Mouse (Mus musculus) ES-E14 (cell line): ENCODE results near the gene Lce1a1. TPM values are rescaled to one million over a fixed set of nuclear protein-coding genes. Genes with fewer than 3 reads are reported as not detected.

ENCODE experiments used
- DNase-seq: peaks from one replicate; pipeline ENCODE4 v3.0.0-alpha.2; 2013; ENCODE audit warnings: low read depth, low spot score
- H3K27ac ChIP-seq: 2 replicates; pipeline ENCODE4 v1.5.1; 2012; ENCODE audit warnings: low read depth, mild to moderate bottlenecking, low read length, moderate library complexity, mixed read lengths; ENCODE audit not compliant: poor library complexity, insufficient read depth, severe bottlenecking
- H3K36me3 ChIP-seq: 2 replicates; pipeline ENCODE4 v1.6.1; 2012; ENCODE audit warnings: mild to moderate bottlenecking, low read length, moderate library complexity, mixed read lengths; ENCODE audit not compliant: control insufficient read depth, poor library complexity, insufficient read depth, severe bottlenecking
- H3K4me1 ChIP-seq, 2 experiments: fragments of 150-350 bp in 1 of 2; sonication (generic) in 1 of 2; 2 replicates each; pipeline ENCODE4 v1.6.1; 2012; ENCODE audit warnings: low read length in 2 of 2, mild to moderate bottlenecking in 1 of 2, mixed read lengths in 1 of 2; ENCODE audit not compliant: control insufficient read depth in 2 of 2, insufficient read depth in 2 of 2, poor library complexity in 1 of 2
- H3K4me3 ChIP-seq, 2 experiments: fragments of 150-350 bp in 1 of 2; sonication (generic) in 1 of 2; 2 replicates each; pipeline ENCODE4 v1.5.1; 2012; ENCODE audit warnings: low read length in 2 of 2, low read depth in 1 of 2, mild to moderate bottlenecking in 1 of 2, mixed read lengths in 1 of 2; ENCODE audit not compliant: insufficient read depth in 1 of 2, poor library complexity in 1 of 2, severe bottlenecking in 1 of 2
- H3K9ac ChIP-seq: 2 replicates; pipeline ENCODE4 v1.6.1; 2012; ENCODE audit warnings: low read depth, mild to moderate bottlenecking, low read length, mixed read lengths; ENCODE audit not compliant: poor library complexity, insufficient read depth, severe bottlenecking
- H3K9me3 ChIP-seq: fragments of 150-350 bp; sonication (generic); 2 replicates; pipeline ENCODE4 v1.6.1; 2012; ENCODE audit warnings: low read depth, mild to moderate bottlenecking, low read length; ENCODE audit not compliant: control insufficient read depth, insufficient read depth
- CHD2 ChIP-seq: IDR thresholded peaks from 2 replicates; pipeline ENCODE4 v1.6.1; 2014; ENCODE audit warnings: mild to moderate bottlenecking, low read depth, low read length, inconsistent platforms
- HCFC1 ChIP-seq: IDR thresholded peaks from 2 replicates; pipeline ENCODE4 v1.6.1; 2012; ENCODE audit warnings: low read length, inconsistent platforms, borderline replicate concordance; ENCODE audit not compliant: insufficient read depth
- MAFK ChIP-seq: IDR thresholded peaks from 2 replicates; pipeline ENCODE4 v1.6.1; 2014; ENCODE audit warnings: mild to moderate bottlenecking, low read depth, low read length, inconsistent platforms; ENCODE audit not compliant: insufficient read depth
- ZC3H11A ChIP-seq: IDR thresholded peaks from 2 replicates; pipeline ENCODE4 v1.6.1; 2012; ENCODE audit warnings: low read depth, mild to moderate bottlenecking, inconsistent platforms, low read length, borderline replicate concordance
- ZNF384 ChIP-seq: IDR thresholded peaks from 2 replicates; pipeline ENCODE4 v1.6.1; 2012; ENCODE audit warnings: low read depth, low read length, inconsistent platforms
- in situ Hi-C, 2 experiments: fragments of 600-800 bp; cut with MboI; formaldehyde crosslinking; loops; one replicate each; pipeline ENCODE4 v1.15.1; 2025; ENCODE audit warnings: low sequenced_read_pairs in 2 of 2, inconsistent platforms in 1 of 2; ENCODE audit not compliant: unreplicated experiment in 2 of 2
- total RNA-seq: library from RNA; depleted of rRNA; stranded (reverse); fragments of 300-350 nt; gene quantifications from 2 replicates; pipeline ENCODE4 v1.2.3, GENCODE M21; 2012

Gene Lce1a1
- total RNA-seq, 1 experiment, result not detected

DNA sequence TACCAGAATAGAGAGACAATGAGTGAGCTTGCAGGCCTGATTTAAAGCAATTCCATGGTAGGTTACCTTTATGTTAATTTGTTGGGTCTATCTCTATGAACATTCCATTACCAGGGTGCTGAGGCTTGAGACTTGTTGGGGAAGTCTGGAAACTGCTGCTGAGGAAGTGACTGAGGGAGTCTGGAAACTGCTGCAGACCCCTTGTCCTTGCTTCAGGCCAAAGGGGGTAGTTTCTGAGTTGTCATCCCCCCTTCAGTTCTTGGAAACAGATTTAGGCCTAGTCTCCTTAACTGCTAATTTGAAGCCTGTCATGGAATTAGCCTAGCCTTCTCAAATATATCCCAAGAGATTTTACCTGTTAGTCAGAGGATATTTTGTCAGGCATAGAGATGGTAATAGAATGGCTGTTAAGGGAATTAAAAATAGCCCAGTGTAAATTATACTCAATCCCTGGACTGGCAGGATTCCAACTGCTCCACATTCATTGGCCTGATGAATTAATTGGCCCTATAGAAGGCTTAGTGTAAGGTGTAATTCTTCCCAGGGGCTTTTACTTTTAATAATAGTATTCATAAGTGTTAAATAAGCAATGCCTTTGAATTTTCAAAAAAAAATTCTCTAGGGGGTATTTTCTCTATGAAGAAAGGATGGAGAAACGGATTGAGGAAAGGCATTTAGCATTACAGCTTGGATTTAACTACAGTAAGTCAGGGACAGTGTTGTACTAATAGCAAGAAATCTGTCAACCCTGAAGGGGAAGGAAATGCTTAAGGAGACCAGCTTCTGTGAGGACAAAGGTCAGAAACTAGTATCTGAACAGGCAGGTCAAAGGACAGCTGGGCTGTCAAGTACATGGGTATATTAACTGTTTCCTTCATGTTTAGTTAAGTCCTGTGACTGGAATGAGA, 10.1 kb downstream of the Lce1a1 start:
- H3K4me3 ChIP-seq, result no peak overlapping the region
- DNase-seq, result no peak
- H3K36me3 ChIP-seq, result no peaks in the 10 kb centered on the region
- H3K4me1 ChIP-seq, result no peaks in the 10 kb centered on the region
- TF ChIP-seq HCFC1, result no peak
- TF ChIP-seq MAFK, result no peak
- TF ChIP-seq CHD2, result no peak
- no peak for TF ChIP-seq ZNF384
- no peak for TF ChIP-seq ZC3H11A
- in situ Hi-C loops, result no loop called here
- H3K27ac ChIP-seq, result no peak overlapping the region
- no peak overlapping the region for H3K9ac ChIP-seq
- no peaks in the 10 kb centered on the region for H3K9me3 ChIP-seq

DNA sequence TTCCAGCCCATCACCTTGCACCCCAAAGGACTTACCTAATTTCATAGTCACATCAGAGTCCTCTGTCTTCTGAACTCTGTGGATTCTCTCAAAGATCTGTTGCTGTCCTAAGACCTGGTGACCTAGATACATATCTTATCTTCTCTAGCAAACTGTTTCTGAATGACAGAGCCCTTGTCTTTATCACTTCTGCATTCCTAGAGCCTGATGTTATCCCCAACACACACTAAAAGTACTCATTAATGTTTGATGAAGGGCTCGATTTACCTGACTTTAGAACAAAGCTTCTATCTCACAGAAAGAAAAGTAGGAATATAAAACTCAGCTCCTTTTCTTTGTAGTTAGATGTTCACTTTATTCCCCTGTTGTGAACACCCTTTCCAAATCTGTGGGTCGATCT, 26.5 kb downstream of the Lce1a1 start, which contains the start of gene Lce6a:
Lce6a (minus strand) TSS at position 101 of the 400 bp plus-strand sequence.
- in situ Hi-C loops, result no loop called here
- Histone ChIP-seq H3K9ac (no peak within 1 kb of the TSS), H3K36me3 (no peaks in the 10 kb centered on the region), H3K4me3 (no peak within 1 kb of the TSS), H3K9me3 (no peaks in the 10 kb centered on the region), H3K4me1 (no peaks in the 10 kb centered on the region), H3K27ac (no peak within 1 kb of the TSS)
- no peak for TF ChIP-seq CHD2
- TF ChIP-seq HCFC1, result no peak
- no peak for TF ChIP-seq ZNF384
- no peak for TF ChIP-seq MAFK
- TF ChIP-seq ZC3H11A, result no peak
- no peak for DNase-seq

DNA sequence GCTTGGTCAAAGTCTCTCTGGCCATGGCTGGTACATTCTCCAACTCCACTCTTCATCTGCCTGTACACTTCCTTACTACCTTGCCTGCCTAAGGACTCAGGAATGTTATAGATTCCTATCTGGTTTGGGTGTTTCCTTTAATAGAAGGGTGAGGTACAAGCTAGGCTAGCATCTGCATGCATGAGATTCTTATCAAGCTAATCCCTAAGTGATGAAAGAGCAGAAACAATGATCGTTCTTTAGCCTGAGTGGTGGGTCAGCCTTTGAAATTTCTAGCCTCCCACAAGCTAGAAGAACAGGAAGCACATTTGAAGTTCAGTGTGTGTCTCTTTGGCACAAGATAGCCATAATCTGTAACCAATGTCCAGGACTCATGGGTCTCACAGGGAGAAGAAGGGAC, 38.3 kb downstream of the Lce1a1 start:
- no peaks in the 10 kb centered on the region for H3K36me3 ChIP-seq
- H3K4me1 ChIP-seq, result no peaks in the 10 kb centered on the region
- no peak for DNase-seq
- H3K4me3 ChIP-seq, result no peak overlapping the region
- no peak overlapping the region for H3K9ac ChIP-seq
- H3K9me3 ChIP-seq, result no peaks in the 10 kb centered on the region
- TF ChIP-seq MAFK (no peak), ZNF384 (no peak), CHD2 (no peak), HCFC1 (no peak), ZC3H11A (no peak)
- in situ Hi-C loops, result no loop called here
- no peak overlapping the region for H3K27ac ChIP-seq

DNA sequence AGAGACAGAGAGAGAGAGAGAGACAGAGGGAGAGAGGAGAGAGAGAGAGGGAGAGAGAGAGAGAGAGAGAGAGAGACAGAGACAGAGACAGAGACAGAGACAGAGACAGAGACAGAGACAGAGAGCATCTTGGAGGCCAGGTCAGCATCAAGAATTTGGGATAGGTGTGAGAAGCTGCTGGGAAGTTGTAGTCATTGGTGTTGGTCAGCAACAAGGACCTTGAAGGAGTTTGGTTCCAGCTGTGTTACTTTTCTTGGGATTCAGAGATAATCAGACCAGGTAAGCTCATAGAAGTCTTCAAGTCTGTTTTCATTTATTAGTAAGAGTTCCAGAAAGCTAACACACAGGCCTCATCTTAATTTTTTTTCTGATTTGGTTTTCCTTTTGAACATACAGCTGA, 40.7 kb downstream of the Lce1a1 start, which contains the start of gene 2210017I01Rik:
2210017I01Rik (minus strand) TSS at position 101 of the 400 bp plus-strand sequence.
- no peak for DNase-seq
- Histone ChIP-seq H3K9ac (no peak within 1 kb of the TSS), H3K4me3 (no peak within 1 kb of the TSS), H3K4me1 (no peaks in the 10 kb centered on the region), H3K27ac (no peak within 1 kb of the TSS), H3K36me3 (no peaks in the 10 kb centered on the region), H3K9me3 (no peaks in the 10 kb centered on the region)
- TF ChIP-seq MAFK (no peak), ZC3H11A (no peak), ZNF384 (no peak), HCFC1 (no peak), CHD2 (no peak)
- in situ Hi-C loops, result no loop called here
